Mouse (Mus musculus) cerebral cortex, adult 2 months (tissue): ENCODE results near the gene Lrp5.

Experiments
- WGBS: fragments of 180-500 bp; shearing (Covaris S2); methylation state at CpG from one replicate; pipeline ENCODE4 v1.1.7; 2018; 5-methylcytosine and 5-hydroxymethylcytosine counted together

Gene Lrp5

DNA sequence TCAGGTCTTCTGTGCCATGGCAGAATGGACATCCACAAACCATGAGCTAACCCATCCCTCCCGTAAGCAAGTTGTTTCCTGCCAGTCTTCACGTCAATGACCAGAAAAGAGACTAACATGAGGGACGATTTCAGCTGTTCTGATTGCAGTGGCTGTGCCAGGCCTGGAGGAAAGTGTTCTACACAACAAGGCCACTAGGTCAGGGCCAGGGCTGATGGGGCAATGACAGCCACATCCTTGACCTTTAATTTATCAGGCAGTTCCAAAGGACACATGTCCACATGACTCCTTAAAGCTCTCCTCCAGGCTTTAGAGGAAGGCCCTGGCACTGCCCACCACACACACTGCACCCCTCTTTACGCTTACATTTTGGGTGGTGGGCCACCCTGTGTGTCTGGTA is 9.1 kb upstream of the Lrp5 start:
- WGBS, result 86% methylated on average over 4 of the region's 4 CpGs

- 70% methylated on average over 3 of the region's 3 CpGs for WGBS
These were observed 8.6 kb upstream of the Lrp5 start for GRCm38 (mm10) chr19:3695006-3695405.

DNA sequence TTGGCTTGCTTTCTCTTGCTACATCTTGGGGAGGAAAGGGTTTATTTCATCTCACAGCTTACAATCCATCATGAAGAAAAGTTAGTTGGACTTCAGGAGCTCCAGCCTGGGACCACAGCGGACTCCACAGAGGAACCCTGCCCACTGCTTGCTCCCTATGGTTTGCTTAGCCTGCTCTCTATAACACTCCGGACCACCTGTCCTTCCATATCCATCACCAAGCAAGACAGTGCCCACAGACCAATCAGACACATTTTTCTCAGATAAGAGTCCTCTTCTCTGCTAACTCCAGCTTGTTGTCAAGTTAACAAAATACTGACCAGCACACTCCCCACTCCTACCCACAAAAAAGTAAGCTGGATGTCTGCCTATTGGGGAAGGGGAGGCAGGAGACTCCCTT is 8.1 kb upstream of the Lrp5 start:
- 92% methylated on average over 2 of the region's 2 CpGs for WGBS

GRCm38 (mm10) chr19:3692414-3693145 is 6.2 kb upstream of the Lrp5 start:
- WGBS, result 62% methylated on average over 6 of the region's 6 CpGs

- WGBS, result 95% methylated on average over 5 of the region's 5 CpGs
These were observed 5.0 kb upstream of the Lrp5 start for GRCm38 (mm10) chr19:3691337-3691736.

DNA sequence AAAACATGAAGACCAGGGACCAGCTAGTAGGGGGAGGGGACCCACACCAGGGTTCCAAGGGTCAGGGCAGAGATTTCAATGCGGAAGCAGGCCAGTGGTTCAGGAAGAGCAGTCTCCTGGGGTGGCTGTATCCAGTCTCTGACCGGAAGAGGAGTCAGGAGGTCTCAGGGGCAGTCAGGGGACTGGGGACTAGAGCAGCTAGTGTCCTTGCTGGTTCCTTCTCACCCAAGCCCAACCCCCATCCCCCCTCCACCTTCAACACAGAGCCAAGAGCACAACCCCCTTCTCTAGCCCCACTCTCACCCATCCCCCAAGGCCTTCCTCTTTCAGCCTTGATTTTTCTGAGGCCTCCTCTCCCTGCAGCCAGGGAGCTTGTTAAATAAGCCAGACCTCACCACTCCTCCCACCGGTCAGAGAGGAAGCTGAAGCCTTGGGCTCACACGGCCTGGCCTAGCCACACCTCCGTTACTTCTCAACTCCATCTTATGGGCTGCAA is 1.4 kb upstream of the Lrp5 start:
- WGBS, result 68% methylated on average over 5 of the region's 5 CpGs

GRCm38 (mm10) chr19:3685611-3686214 is 651 bp downstream of the Lrp5 start:
- 6% methylated on average over 45 of the region's 45 CpGs for WGBS

GRCm38 (mm10) chr19:3684957-3685580 is 1.3 kb downstream of the Lrp5 start:
- WGBS, result 56% methylated on average over 11 of the region's 11 CpGs

- WGBS, result 67% methylated on average over 1 of the region's 1 CpGs
These were observed 1.9 kb downstream of the Lrp5 start for GRCm38 (mm10) chr19:3684414-3684813.

DNA sequence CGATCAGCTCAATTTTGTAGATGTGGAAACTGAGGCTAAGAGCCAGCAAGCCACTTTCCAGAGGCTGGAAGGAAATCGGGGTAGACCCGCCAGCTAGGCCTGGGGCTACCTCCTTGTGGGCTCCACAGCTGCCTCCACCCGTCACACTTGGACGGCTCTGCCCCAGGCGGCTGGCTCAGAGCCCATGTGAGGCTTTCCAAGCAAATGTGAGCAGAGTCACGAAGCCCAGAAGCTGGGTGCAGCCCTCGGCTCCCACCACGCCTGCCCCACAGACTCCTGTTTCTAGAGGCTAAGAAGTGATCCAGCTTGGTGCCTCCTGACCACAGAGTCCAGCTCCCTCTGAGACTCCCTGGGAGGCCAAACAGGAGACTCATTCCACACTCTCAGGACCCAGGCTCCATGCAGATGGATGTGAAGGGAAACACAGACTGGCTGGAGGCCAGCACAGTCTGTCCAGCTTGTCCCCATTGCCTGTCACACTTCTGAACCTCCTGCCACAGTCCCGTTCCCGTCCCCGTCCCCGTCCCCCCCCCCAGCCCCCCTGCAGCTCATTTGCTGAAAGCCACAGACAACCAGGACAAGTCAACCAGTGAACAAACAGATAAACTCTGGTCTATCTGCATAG is 4.9 kb downstream of the Lrp5 start:
- WGBS, result 29% methylated on average over 13 of the region's 13 CpGs

DNA sequence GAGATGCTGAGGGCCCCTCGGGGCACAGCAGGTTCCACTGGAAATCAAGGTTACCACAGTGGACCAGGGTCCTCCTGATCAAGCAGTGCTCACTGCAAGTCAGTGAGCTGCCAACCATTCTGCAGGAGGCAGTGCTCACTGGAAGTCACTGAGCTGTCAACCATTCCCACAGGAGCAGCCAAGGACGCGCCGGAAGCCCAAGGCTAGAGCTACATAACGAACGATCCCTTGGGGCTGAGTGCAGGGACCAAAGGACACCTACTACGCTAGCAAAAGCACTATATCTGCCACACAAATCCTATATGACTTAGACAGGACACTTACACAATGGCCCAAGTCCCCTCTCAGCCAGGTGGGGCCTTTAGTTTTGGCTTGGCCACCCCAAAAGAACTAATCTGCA is 5.6 kb downstream of the Lrp5 start:
- WGBS, result 86% methylated on average over 7 of the region's 7 CpGs

- 86% methylated on average over 8 of the region's 8 CpGs for WGBS
These were observed 12.1 kb downstream of the Lrp5 start for GRCm38 (mm10) chr19:3674122-3674855.

GRCm38 (mm10) chr19:3673149-3673548 is 13.2 kb downstream of the Lrp5 start:
- 96% methylated on average over 2 of the region's 2 CpGs for WGBS

DNA sequence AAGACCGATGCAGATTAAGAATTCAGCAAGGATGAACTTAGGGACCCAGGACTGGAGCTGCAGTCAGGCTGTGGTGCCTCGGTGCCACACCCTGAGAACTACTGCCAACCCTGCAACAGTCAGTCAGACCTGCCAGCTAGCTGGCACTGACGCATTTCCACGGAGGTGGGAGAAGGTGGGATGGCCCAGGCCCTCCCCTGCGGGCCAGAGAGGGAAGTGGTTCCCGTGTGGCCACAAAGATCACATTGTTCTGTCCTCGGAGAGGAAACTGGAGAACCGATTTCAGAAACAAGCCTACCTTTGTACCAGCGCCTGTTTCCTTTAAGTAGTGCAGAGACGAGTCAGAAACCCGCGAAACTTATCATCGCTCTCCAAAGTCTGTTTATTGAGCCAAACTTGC is 17.3 kb downstream of the Lrp5 start:
- 27% methylated on average over 13 of the region's 13 CpGs for WGBS

DNA sequence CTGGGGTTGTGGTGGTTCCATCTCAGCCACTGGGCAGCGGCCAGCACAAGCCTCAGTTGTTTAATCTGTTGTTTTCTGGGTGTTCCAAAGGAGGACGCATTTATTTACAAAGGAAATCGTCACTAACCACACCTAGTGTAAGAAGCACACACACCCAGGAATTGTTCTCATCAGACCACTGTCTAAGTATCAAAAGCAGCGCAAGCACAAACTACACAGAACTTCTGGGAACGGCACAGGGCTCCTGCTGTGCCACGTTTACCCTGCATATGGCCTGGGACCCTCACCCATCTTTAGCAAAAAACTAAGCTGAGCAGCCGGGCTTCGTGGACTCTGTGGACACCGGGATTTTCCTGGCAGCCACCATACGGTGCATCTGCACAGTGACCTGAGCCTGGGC is 17.8 kb downstream of the Lrp5 start:
- 77% methylated on average over 10 of the region's 10 CpGs for WGBS

DNA sequence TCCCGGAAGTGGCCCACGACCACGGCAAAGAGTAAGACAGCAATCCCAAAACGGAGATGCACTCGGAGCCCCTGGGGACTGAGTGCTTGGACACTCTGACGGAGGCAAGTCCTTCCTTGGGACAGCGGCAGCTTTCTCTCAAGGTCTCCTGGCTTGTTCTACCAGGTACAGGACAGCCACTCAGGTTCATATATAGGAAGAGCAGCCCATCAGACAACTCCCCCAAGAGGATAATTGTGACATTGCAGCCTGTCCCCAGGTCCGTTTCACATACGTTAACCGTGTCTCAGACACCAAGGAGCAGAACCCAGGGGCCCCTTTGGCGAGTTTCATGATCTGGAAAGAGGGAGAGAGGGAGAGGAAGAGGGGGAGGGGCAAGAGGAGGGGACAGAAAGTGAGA is 18.4 kb downstream of the Lrp5 start:
- WGBS, result 73% methylated on average over 11 of the region's 11 CpGs

- 57% methylated on average over 6 of the region's 6 CpGs for WGBS
These were observed 19.0 kb downstream of the Lrp5 start for GRCm38 (mm10) chr19:3667155-3667895.

DNA sequence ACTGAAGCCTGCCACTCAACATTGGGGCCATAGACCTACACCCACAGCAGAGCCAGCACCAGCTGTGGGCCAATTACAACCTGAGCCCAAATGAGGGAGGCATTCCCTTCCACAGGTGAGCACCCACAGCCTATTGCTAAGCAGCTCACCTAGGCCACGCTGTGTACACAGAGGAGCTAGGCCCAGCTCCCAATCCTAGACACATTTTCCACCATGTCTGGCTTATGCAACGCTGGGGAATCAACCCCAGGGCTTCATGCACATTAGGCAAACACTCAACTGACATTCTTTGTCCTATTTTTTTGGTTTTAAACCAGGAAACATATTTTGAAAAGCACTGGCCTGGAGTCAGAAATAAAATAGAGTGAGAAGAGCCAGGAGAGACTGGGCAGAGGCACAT is 19.7 kb downstream of the Lrp5 start:
- WGBS, result 79% methylated on average over 2 of the region's 2 CpGs

DNA sequence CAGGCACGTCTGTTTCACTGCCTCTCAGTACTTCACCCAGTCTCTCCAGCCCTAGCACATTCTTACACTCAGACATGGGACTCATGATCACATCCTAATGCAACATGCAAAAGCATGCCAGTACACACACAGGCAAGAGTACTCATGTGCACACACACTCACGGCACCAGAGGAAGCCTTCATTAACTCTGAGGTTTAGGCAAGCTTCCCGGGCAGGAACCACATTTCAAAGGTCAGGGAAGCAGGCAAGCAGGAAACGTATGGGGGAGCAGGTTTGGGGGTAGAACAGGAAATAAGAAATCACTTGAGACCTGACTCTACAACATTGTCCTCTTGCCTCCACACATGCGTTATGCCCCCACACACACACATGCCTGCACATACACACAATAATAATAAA is 20.9 kb downstream of the Lrp5 start:
- WGBS, result 48% methylated on average over 5 of the region's 5 CpGs

DNA sequence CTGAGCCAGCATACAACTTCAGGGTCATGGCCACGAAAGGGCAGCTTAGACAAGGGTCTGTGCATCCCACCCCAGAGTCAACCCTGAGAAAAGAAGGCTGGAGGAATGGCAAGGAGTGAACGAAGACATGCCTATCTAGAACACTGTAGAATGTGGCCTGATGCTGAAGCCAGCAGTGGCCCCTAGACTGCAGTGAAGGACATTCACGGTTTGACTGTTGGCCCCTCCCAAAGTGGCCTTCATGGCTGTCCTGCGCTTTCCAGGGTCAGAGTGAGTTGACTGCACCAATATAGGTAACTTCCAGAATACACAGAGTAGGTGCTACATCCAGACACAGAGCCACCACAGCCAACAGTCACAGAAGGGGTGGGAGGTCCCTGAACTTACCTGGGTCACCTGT is 28.4 kb downstream of the Lrp5 start:
- WGBS, result 95% methylated on average over 4 of the region's 4 CpGs

DNA sequence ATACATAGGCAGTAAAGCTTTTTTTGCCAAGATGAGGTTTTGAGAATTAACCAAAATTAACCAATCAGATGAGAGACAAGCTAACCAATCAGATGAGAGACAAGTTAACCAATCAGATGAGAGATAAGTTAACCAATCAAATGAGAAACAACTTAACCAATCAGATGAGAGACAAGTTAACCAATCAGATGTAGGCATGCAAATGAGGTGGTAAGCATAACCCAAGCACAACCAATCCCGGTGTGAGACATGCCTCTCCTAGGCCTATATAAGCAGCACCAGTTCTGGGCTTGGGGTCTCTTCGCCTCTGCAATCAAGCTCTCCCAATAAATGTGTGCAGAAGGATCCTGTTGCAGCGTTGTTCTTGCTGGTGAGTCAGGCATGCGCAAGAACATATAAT is 29.3 kb downstream of the Lrp5 start:
- WGBS, result 99% methylated on average over 4 of the region's 4 CpGs
